Mouse (Mus musculus) embryo, embryonic 11.5 days (tissue): ENCODE measurements at regions not wholly inside any gene's neighbourhood (a gene's known extent, or its start where the extent isn't known, plus 50 kb on each side); places are given as distances from the start of the nearest gene placed in this dataset.
A peak's percentile ranks its signal among the peaks of the same experiment; 100 is the strongest.

Experiments
- DNase-seq: peaks from one replicate; pipeline ENCODE4 v3.0.0-alpha.2; 2012; ENCODE audit warnings: low read depth, low spot score

DNA sequence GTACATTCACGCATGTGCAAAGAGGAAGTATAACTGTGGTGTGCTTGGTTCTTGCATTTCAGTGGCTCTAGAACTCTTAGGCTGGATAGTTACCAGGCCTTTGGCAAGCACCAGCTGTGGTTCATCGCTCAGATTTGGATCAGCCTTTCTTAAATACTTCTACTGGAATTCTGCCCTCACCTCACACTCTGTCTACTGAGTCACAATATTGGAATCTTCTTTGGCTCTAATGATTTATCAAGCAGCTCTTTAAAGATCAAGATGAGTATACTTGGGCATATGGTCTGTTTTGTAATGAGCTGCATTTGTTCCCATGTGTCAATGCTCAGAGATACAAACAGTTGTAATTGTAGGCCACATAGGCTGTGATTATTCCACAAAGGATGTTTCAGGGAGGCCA lies 197.5 kb downstream of the Icos start:
- no peak for DNase-seq

DNA sequence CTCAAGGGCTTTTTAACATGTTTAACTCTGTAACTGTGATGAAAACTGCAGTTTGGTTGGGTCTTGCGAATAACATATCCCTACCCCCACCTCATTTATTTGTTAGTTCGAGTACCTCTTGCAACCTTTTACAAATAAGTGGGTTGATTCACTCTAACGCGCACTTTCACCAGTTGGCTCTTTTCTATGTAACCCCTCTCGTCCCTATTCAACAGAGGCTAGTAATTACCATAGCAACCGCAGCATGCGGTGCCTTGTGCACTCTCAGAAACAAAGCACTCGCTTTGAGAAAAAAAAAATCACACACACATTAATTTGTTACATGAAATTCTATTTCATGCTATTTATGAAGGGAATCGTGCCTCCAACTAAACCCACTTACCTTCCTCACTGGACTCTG lies 201.7 kb downstream of the Icos start:
- DNase-seq: no peak

DNA sequence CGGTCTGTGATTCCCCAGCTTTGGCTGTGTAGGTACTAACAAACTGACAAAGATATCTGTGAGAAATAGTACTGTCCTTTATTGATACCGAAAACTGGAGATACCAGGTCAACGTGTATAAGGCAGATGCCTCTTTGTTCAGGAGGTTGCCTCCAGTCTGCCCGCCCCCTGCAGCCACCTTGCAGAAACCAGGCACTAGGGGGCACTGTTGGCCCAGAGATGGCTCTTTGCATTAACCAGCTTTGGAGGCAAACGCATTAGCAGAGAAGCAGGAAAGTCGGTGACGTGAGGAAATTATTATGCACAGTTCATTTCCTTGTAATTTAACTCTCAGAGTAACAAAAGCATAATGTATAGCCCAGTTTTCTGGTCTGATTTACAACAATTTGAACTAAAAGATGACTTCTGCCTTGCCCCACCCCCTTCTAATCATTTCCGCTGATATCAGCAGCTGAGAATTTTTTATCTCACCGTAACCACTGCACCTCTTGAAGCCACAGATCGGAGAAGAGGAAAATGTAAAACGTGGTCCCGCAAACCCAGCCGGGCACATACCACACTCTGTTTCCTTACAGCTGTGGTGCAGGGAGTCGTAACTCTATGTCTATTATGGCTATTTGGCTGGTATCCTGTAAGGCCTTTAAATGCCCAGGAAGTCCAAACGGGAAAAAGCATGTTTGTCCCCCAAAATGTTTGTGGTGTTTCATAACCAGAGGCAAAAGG lies 203.5 kb downstream of the Icos start:
- peak; percentile 87 for DNase-seq

DNA sequence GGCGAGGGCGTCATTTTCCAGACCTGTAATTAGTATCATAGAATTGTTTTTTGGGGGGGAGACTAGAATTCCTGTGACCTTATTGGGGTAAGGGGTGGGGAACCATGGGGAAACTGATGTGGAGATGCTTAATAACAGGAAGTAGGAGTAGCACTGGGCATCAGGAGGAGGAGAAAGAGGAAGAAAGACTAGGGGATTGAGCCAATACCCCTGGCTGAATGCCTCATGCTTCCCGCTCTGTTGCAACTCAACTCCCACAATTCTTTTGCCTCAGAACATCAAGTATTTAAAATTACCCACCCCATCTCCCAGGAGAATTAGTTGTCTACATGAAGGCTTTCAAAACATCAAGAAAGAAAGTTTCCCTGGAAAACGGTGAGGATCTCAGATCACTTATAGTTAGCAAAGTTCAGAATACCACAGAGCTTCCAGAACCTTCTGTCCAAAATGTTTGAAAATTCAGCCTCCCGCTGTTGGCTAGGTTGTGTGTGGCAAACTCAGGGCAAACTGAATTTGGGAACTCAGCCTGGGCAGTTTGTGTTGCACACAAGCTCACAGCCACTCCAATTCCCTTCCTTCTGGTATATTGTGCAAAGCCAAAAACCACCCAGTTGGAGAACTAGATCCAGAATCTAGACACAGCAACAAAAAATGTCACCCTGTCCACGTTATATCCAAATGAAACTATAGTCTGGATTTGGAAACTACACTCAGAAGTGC lies 209.8 kb downstream of the Icos start:
- no peak for DNase-seq

DNA sequence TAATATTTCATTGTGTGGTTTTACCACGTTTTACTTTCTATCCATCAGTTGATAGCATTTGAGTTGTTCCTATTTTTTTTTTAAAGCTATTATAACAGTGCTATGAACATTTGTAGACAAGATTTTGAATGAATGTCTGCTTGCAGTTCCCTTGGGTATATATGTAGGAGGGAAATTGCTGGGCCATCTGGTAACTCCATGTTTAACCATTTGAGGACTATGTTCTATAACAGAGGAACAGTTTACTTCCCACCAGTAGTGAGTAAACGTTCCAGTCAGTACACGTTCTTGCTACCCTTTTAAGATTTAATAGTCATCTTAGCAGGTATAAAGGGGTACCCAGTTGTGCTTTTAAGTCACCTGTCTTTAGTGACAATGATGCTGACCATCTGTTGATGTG lies 213.2 kb downstream of the Icos start:
- DNase-seq: no peak

DNA sequence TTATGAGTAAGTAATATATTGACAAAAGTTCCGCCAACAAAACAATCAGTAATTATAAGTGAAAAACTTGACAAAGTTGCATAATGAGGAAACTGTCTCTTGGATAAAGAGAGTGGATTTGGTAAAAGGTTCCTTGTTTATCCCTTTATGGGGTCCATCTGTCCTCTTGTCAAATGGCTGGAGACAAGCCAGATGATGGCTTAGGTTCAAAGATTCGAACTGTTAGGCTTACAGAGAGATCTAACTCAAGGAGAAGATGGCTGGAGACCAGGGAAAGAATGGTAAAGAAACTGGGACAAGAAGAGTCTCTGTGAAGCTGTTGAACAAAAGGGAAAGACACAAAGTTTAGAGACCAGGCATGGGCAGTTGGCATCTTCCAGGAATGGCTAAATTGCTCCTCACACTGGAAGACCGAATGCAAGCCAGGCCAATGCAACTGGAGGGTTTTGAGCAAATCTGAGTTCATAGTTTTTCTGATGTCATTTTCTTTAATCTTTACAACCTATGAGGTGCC lies 220.9 kb downstream of the Icos start:
- no peak for DNase-seq

DNA sequence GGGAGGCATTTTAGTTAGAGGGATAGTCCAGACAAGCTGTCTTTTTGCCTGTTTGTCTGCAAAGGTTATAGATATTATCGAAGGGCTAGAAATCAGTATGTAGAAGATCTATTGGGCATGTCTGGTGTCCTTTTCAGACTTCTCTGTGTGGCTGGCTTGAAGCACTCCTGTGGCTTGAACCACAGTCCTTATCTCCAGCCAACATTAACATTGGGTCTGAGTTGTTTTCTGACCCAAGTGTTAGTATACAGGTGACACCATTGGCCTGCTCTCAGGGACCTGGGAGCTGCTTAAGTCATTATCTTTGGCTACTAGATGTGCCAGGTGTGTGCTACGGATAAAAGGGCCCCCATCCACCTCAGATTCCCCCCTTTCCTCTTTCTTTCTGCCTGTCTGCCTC lies 223.3 kb downstream of the Icos start:
- no peak for DNase-seq

DNA sequence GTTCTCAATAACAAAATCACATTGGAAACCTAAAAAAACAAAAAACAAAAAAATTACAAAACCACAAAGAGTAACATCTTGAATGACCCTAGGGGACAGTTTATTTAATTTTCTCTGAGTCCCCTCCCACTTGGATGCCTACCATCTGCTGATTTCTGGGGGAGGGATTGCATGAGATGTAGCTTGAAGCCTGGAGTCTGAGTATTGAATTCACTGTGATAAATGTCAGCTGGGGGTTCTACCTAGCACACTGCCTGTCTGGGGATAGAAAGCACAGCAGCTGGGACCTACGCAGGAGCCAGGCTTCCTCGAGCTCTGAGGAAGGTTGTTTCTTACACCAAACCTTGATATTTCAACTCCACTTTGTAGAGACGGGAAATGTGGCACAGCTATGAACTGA lies 224.4 kb downstream of the Icos start:
- DNase-seq: no peak

DNA sequence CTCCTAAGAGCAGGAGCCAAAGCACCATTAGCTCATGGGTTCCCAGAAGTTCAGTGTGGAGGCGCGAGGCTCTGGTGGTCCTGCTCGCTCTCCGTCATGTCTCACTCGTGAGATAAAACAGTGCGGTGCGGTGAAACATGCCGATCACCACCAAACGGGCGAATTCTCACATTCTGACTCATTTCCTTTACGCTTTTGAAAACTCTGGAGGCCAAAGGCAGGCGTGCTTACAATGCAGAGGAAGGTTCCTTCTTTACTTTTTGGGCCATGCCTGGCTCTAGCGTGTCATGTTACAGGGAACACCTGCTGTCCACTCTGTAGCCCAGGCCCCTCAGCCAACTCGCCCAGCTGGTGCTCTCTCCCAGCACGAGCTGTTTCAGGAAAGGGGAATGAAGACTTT lies 225.4 kb downstream of the Icos start:
- peak; percentile 37 for DNase-seq

DNA sequence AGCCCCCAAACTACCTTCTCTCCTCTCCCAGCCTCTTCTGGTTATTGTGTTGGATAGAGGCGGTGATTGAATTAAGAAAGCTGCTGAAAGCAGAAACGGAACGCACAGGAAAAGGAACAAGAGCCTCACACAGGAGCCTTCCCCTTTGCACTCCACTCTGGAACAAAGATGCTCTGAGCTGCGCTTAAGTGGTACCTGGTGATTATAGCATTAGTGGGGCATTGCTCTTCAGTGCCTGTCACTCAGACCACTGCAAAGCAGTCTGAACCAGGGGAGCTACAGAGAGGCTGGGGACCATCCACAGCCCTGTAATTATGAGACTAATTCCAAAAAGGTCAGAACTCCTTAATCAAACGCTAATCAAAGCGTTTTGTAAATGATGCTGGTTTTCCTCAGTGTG lies 225.9 kb downstream of the Icos start:
- no peak for DNase-seq

DNA sequence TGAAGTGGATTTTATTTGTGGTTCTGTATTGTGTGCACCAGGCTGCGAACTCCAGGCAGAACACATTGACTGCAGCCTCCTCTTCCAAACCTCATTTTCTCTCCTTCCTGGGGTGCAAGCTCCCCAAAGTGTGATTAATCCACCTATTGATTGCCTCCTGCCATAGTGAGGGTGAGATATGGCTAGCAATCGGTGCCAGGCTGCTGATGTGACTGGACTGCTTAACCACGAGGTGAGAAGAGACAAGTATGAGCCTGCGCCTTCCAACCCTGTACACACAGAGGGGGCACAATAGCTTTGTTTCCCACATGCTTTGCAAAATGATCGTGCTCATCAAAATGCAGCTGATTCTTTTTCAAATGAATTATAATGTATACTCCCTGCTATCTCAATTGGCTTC lies 227.4 kb downstream of the Icos start:
- DNase-seq: no peak

DNA sequence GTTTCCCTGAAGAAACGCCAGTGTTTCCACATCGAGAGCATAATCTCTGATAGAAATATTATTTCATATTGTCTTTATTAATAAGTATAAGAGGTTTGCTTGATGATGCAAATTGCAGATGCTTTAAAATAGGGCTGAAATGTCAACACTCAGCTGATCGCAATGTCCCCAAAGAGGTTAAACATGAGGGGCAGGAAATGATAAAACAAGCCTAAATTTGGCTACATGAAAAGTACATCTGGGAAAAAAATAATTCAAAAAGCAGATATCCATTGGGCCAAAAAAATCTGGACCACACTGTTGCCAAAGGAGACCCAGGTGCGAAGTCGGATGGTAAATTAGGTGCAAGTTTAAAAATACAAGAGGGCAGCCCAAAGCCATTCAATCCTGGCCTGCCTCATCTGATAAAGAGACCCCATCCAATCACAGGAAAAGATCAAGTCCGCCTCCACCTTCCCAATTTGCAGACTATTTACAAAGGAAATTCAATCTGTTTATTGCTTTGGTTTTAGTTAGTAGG lies 229.2 kb downstream of the Icos start:
- DNase-seq: no peak

DNA sequence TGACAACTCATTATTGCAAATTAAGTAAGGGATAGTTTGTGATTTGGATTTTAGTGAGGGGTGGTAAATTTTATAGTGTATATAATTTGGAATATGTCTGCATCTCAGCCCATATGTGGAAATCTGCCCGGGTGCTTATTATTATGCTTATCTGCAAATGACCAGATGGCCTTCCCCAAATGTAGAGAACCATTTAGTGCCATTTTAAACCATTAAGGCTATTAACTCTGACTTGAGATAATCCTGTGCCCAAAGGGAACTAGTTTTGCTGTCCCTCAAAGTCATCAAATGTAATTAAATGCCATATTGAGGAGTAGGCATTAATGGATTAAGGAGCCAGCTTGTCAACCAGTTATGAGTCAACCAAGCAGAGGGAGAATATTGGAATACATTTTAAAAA lies 230.7 kb downstream of the Icos start:
- no peak for DNase-seq

DNA sequence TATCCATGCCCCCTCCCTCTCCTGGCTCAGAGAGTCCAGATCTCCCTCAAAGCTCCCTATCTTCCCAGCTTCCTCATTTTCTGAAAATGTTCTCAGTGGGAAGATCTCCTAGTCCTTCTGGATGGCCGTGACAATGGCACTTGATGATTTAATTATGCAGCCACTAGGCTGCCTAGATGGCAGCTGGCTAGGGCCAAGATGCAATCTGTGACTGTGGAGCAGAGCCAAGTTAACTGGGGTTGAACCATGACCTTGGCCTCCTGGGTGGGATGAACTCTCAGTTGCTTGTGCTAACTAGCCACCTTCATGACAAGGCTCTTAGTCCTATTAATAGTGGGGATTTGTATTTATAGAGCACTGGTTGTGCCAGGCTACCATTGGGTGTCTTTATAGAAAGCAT lies 243.4 kb downstream of the Icos start:
- DNase-seq: no peak

DNA sequence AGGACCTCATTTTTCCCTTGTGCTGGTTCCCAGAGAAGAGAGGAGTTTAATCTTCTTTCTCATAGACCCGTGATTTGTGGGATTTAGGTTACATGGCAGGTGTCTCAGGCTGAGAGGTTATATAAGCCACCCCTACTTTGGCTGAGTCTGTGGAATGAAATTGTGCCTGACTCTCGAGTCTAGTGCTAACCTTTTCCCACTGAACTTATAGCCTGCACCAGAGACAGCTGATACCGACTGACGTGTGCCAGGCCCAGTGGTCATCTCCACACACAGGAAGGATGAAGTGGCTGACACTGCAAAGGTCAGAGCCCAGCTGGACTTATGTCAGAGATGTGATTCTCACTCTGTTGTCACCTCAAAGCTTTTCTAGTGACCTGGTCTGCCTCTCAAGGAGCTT lies 251.2 kb downstream of the Icos start:
- DNase-seq: no peak

DNA sequence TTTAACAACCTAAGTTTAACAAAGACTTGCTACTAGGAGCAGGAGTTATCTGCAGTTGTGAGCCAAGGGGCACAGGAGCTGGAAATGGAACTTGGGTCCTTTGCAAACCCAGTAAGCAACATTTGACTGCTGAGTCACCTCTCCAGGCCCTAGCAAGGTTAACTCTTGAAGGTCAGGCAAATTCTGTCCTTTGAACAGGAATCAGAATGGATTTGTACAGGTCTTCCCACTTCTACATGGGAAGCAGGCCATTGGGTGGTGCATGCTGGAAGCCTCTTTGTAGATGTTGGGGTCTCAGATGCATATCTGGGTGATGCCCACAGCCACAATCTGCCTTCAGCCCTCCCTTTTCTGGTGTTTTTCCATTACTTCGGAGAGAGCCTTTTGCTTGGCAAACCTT lies 255.3 kb downstream of the Icos start:
- DNase-seq: no peak

DNA sequence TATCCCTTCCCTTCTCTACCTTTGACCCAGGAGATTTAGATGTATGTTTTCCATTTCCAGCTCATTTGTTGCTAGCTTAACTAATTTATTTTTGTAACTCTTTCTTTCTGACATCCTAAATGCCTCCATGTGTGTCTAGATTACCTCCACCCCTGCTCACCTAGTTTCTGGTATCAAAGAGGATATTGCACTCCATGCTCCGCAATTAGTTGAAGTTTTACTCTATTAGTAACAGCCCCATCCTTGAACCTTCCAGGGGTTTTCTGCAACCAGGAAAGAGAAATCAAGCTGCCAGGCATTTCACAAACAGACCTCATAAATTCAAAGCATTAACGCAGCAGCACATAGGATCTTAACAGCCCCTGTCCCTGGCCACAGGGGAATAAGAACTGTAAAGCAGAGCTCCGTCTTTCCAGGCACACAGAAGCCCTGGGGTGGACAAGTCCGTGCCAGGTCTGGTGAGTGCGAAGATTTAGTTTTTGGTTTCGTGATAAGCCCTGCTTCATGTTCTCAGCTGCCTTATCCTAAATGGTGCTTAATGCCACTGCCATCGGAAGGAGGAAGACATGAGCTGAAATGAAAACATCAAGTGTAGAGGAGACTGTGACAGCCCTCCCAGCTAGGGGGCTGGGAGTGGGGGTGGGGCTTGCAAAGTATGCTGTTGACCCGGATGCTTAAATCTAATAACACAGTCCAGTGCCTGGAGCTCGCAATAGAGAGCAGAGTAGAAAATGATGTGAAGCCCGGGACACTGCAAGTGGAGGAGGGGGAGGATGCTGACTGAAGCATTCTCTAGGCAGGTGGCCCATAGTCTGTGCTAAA lies 256.0 kb downstream of the Icos start:
- no peak for DNase-seq

DNA sequence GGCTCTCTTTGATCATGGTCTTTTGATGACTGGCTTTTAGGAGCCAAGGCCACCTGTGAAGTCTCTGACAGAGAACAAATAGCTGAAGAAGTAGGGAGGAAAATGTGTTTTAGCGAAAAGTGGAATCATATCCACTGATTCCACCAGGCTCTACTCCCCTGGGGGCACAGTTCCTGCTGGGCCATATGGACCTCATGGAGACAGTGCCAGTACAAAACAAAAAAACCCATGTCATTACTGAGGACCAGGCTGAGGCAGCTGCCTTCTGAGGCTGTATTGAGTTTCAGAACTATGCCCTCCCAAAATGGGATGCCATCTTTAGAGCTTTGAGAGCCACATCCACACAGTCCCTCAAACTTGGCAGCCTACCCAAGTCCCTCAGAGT lies 256.6 kb downstream of the Icos start:
- DNase-seq: no peak

DNA sequence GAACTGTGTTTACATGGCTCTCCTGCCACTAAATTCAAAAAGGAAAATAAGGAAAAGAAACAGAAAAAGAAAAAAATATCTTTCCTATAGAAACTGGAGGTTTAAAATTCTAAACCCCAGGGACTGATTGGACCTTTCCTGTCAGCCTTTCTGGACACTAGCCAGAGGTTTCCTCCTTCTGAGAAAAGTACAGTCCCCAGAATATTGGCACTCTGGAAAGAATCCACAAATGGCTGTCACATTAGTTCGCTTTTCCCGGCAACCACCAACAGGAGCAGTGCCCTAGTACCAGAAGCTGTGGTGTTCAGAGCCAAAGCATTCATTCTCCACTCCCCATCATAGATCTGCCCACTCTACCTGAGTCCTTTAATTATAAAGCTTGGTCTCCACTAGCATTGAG lies 258.8 kb downstream of the Icos start:
- no peak for DNase-seq

DNA sequence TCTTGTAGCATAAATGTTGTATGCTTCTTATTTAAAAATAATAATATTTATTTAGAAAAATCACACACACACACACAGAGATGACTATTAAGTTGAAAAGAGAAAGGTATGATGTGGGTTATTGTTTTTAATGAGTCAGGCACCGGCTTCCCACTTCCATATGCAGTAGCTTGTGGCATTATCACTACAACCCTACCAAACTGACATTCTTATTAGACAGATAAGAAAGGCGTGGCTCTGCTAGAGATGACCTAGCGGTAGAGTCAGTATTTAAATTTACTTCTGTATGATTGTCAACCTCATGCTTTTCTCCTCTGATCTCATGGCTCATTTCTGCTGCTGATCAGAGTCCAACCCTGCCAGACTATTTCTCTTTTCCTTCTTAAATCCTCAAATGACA lies 260.9 kb downstream of the Icos start:
- DNase-seq: no peak

DNA sequence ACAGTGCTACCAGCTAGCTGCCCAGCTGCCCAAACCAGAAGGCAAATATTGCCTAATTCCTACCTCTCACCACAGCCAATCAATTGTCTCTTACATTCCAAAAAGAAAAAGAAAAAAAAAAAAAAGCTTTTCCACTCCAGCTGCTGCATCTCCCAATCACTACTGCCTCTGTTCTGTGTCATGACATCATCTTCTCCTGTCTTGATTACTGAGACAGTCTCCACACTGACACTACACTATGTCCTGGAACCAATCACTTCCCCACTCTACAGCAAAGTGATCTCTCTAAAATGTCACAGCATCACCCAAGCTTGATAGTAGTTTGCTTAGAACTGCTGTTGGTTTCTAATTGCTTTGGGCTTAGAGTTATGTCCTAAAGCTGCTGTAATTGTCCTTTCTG lies 279.8 kb downstream of the Icos start:
- no peak for DNase-seq

DNA sequence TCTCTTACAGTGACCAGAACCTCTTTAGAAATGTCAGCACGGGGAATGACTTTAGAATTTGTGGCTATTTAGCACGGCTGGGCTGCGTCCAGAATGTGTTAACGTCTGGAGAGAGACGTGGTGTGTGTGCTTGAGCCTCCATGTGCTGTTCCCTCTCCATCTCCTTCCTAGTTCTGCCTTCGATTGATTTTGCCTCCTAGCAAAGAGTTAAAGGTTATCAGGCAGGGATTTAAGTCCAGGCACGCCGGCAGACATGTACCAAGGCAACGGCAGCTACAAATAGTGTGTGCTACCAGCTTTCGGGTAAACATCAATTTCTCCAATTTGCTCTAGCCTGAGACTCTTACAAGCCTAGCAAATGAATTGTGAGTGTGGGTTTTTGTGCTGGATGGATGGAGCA lies 285.7 kb downstream of the Icos start:
- no peak for DNase-seq
